Mouse (Mus musculus) liver, embryonic 14 days (tissue): ENCODE data around the gene Slc22a8. TPM values are rescaled to one million over a fixed set of nuclear protein-coding genes. Genes with fewer than 3 reads are reported as not detected.

ENCODE experiments used
- polyA plus RNA-seq: library from polyadenylated mRNA; depleted of rRNA; stranded (reverse); fragments of >200 nt; gene quantifications from 2 replicates; pipeline ENCODE4 v1.2.3, GENCODE M21; 2012; rRNA removed

Gene Slc22a8
- 1.4 and 1.6 TPM in 2 replicates for polyA plus RNA-seq

GRCm38 (mm10) chr19:8590954-8591353 is at the start of gene Slc22a8:
Slc22a8 (plus strand) TSS chr19:8591254.

GRCm38 (mm10) chr19:8617904-8618303 is 26.9 kb downstream of the Slc22a8 start, which contains the start of gene Slc22a6:
Slc22a6 (plus strand) TSS chr19:8618039.

Other genes with a start within 250 kb of the Slc22a8 start
- gene Slc22a30, start 186.1 kb upstream of the Slc22a8 start, polyA plus RNA-seq, result not detected in 2 replicates
- not detected in 2 replicates for gene Slc22a6, start 26.8 kb downstream of the Slc22a8 start, polyA plus RNA-seq
- gene Chrm1, start 72.5 kb downstream of the Slc22a8 start, polyA plus RNA-seq, result not detected in 2 replicates
- gene Slc3a2, start 132.1 kb downstream of the Slc22a8 start, polyA plus RNA-seq, result 81.8 and 84.2 TPM in 2 replicates
- gene Wdr74, start 144.6 kb downstream of the Slc22a8 start, polyA plus RNA-seq, result 32.2 and 39.3 TPM in 2 replicates
- gene 1700092M07Rik, start 149.5 kb downstream of the Slc22a8 start, polyA plus RNA-seq, result 0.75 and 1.0 TPM in 2 replicates
- gene Stx5a, start 150.2 kb downstream of the Slc22a8 start, polyA plus RNA-seq, result 31.7 and 36.3 TPM in 2 replicates
- 85.1 and 95.1 TPM in 2 replicates for gene Nxf1, start 165.8 kb downstream of the Slc22a8 start, polyA plus RNA-seq
- 33.9 and 43.4 TPM in 2 replicates for gene Tmem223, start 179.7 kb downstream of the Slc22a8 start, polyA plus RNA-seq
- gene Tmem179b, start 183.2 kb downstream of the Slc22a8 start, polyA plus RNA-seq, result 51.7 and 63.6 TPM in 2 replicates
- 7.1 and 8.8 TPM in 2 replicates for gene Taf6l, start 195.2 kb downstream of the Slc22a8 start, polyA plus RNA-seq
- 57.0 and 60.6 TPM in 2 replicates for gene Polr2g, start 207.3 kb downstream of the Slc22a8 start, polyA plus RNA-seq
- 0.74 and 1.0 TPM in 2 replicates for gene Zbtb3, start 211.3 kb downstream of the Slc22a8 start, polyA plus RNA-seq
- gene Ttc9c, start 228.1 kb downstream of the Slc22a8 start, polyA plus RNA-seq, result 16.9 and 19.7 TPM in 2 replicates
- gene Hnrnpul2, start 228.8 kb downstream of the Slc22a8 start, polyA plus RNA-seq, result 42.8 and 44.0 TPM in 2 replicates
- gene AC129217.1, start 238.5 kb downstream of the Slc22a8 start, polyA plus RNA-seq, result 1.3 and 1.5 TPM in 2 replicates
- 15.4 and 21.0 TPM in 2 replicates for gene Bscl2, start 246.2 kb downstream of the Slc22a8 start, polyA plus RNA-seq
- 0.01 and 0.05 TPM in 2 replicates for gene Gng3, start 247.9 kb downstream of the Slc22a8 start, polyA plus RNA-seq